Mouse (Mus musculus) Patski (cell line): ENCODE results near the gene Heatr5b. TPM values are rescaled to one million over a fixed set of nuclear protein-coding genes. Genes with fewer than 3 reads are reported as not detected.
A peak's percentile ranks its signal among the peaks of the same experiment; 100 is the strongest.

ENCODE experiments used
- ATAC-seq: fragments of 100-300 bp; one replicate; pipeline ENCODE4 v1.8.0; 2021
- CTCF ChIA-PET: fragments of 350-600 bp; sonication (Branson Sonifier 250); formaldehyde crosslinking; loops from one replicate; lab custom pipeline; 2022; ENCODE audit warnings: inconsistent platforms; lab: Charles Lee
- POLR2A ChIA-PET: fragments of 350-600 bp; sonication (Branson Sonifier 250); formaldehyde crosslinking; loops from one replicate; lab custom pipeline; 2022; ENCODE audit warnings: antibody characterized with exemption, inconsistent platforms; lab: Charles Lee
- DNase-seq: peaks from one replicate; pipeline ENCODE4 v3.0.0-alpha.2; 2011; ENCODE audit warnings: low read depth, low spot score
- H3K27me3 ChIP-seq: fragments of 371-371 bp; one replicate; pipeline ENCODE4 v1.5.1; 2021
- CTCF ChIP-seq: fragments of 100-300 bp; IDR thresholded peaks from one replicate; pipeline ENCODE4 v1.5.1; 2021
- in situ Hi-C: fragments of 300-500 bp; cut with MboI; formaldehyde crosslinking; loops from 3 replicates; pipeline ENCODE4 v1.11.1; 2018; ENCODE audit warnings: low pct_unique_long_range_greater_than_20kb, mixed read lengths
- polyA plus RNA-seq: library from polyadenylated mRNA; unstranded; gene quantifications from one replicate; pipeline ENCODE4 v1.2.3, GENCODE M21; 2021

Gene Heatr5b
- polyA plus RNA-seq, 1 experiment from 2014 or later = 41.0 TPM

DNA sequence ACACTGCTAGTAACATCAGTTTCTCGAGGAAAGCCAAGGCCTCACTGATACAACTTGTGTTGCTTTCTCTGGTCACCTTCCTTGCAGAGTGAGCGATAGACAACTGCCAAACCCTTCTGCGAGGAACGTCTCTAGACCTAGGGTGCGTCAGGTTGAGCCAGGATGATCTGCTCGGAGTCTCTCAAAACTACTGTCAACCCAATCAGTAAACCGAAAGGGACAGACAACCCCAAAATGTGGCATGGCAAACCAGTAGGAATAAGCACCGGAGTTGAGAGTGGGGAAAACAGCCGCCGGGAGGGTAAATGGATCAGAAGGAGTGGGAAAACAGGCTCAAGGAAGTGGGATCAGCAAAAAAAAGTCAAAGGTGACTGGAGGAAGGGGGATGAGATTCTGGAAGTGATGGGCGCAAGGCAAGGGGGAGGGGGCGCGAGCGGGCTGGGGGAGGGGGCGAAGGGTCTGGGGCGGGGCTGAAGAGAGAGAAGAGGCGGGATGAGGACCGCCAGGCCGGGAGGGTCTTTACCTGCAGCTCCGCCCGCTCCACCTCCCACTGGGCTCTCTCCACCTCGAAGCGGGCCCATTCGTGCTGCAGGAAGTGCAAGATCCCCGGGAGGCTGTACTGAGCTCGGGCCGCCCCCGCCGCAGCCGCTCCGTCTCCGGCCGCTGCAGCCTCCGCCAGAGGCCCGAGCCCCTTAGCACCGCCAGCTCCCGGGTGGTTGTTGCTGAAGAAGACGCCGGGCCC, 99.3 kb downstream of the Heatr5b start:
- no peak for DNase-seq
- no peaks in the 10 kb centered on the region for H3K27me3 ChIP-seq
- in situ Hi-C loops = no loop called here
- no peak for TF ChIP-seq CTCF
- ATAC-seq = peak; percentile 76
- POLR2A ChIA-PET = interaction anchor here (0.6 kb wide), 2 partner anchors 135 to 394 kb away, joined by 6 to 7 read pairs; no protein-coding TSS in a partner anchor
- CTCF ChIA-PET = interaction anchor here (1.1 kb wide), 1 partner anchor 10 kb away, joined by 3 read pairs; no protein-coding TSS in a partner anchor

DNA sequence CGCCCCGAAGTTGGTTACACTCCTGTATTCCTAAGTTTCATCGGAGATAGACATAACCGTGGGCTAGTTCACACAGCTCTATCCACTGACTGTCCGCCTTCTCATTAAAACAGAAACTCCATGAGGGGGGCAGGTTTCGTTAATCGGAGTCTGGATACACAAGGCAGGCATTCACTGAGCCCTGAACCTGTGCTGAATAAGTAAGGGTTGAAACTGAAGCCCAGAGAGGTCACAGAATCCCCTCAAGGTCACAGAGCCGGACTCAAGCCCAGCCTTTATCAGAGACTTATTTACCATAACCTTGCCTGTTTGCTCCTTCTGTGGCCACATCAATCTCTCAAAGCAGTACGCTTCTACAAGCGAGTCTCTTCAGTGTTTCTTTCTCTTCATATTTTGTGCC, 100.4 kb downstream of the Heatr5b start:
- CTCF ChIA-PET = interaction anchor here (1.1 kb wide), 1 partner anchor 9 kb away, joined by 3 read pairs; no protein-coding TSS in a partner anchor

DNA sequence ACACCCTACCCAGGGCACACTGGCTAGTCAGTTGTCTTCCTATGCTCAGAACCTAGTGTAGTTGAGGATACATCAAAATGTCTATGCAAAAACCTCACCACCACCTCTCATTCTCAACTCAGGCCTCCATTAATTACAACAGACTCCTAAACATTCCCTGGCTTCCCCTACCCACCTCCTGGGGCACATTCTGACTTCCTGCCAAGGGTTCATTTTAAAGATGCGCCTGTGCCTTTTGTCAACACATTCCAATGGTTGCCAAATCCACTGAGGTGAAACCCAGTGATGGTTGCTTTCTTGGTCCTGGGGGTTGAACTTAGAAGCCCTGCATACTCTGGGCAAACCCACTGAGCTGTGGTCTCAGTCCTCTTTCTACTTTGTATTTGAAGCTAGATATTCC, 103.1 kb downstream of the Heatr5b start:
- POLR2A ChIA-PET = no interaction called here
- peak; percentile 12 for DNase-seq
- ATAC-seq = no peak
- H3K27me3 ChIP-seq = no peaks in the 10 kb centered on the region
- no peak for TF ChIP-seq CTCF
- in situ Hi-C loops = no loop called here
- CTCF ChIA-PET = no interaction called here

More for the DNA sequence above, 100.4 kb downstream of the Heatr5b start:
- in situ Hi-C loops = no loop called here
- H3K27me3 ChIP-seq = no peaks in the 10 kb centered on the region
- ATAC-seq = no peak
- no peak for DNase-seq
- TF ChIP-seq CTCF = no peak
- POLR2A ChIA-PET = interaction anchor here (0.6 kb wide), 3 partner anchors 75 to 393 kb away, joined by 3 to 7 read pairs (median 6); no protein-coding TSS in a partner anchor

DNA sequence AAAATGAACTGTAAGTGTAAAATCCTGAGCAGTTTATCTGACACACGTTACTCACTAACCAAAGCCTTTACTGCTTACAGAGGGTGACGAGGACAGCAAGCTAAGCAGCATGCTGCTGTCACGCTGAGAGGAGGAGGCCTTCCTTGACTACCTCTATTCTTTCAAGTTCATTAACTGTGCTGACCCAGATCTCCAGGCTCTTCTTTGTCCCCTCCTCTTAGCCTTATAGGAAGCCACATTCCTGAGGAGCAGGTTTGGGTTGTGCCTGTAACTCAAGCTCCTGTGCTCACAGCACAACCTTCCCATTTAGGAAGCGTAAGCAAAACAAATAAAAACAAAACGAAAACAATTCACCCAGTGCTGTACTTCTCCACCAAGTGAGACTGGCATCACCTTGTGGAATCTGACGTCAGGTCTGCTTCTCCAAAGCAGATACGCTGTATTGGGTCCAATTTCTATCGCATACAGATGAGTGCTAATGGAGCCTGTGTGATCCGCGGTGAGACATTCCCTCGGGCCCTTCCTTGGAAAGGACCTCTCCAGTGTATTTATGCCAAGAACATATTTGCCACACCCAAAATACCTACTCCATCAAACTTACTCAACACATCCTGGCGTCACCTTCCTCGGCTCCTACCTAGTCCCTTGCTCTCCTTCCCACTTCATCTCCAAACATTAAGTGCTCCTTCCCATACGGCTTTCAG, 108.3 kb downstream of the Heatr5b start:
- no peaks in the 10 kb centered on the region for H3K27me3 ChIP-seq
- no peak for DNase-seq
- ATAC-seq = peak; percentile 75
- no peak for TF ChIP-seq CTCF
- in situ Hi-C loops = no loop called here
- ChIA-PET POLR2A (no interaction called here), CTCF (no interaction called here)

DNA sequence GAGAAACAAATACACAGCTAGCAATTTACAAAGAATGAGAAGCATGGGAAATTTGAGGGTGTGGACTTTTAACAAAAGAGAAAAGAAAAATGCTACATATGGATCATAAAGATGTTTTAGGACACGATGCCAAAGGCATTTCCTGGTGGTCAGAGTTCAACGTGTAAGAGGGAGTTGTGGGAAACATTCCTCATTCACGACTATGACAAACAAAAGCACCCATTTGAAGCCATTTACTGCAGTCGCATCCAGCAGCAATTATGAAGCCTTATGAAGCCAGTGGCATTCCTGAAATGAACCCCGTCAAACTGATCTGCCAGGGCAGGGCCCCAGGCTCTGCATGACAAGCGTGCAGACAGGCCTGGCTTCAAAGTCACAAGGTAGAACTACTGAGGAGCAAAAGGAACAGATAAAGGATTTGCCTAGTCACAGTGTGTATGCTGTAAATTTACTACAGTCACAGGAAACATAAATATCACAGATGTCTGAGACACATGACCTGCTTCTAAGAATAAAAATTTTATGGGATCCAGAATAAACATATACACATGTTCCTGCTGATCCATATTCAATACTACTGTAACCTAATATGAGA, 110.6 kb downstream of the Heatr5b start:
- no peaks in the 10 kb centered on the region for H3K27me3 ChIP-seq
- ChIA-PET POLR2A (no interaction called here), CTCF (no interaction called here)
- no peak for TF ChIP-seq CTCF
- ATAC-seq (no peak), DNase-seq (no peak)
- in situ Hi-C loops = no loop called here

DNA sequence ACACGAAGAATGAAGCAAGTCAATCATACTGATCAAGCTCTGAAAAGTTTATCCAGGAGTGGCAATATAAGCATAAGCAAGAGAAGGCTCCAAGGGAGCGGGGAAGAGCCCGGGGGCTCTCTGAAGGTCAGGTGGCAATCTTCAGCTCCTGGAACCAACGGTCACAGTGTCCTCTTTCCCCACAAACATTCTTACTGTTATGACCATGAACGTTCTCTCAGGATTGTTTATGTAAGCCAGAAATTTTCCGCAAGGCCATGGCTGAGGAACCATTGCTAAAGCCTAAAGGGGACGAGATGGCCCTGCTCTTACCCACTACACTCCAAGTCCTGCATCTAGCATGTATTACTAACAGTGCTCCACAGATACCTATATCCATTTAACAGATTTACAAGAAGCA, 113.5 kb downstream of the Heatr5b start:
- POLR2A ChIA-PET = no interaction called here
- CTCF ChIA-PET = no interaction called here
- DNase-seq = no peak
- in situ Hi-C loops = no loop called here
- no peak for TF ChIP-seq CTCF
- ATAC-seq = no peak
- no peaks in the 10 kb centered on the region for H3K27me3 ChIP-seq

DNA sequence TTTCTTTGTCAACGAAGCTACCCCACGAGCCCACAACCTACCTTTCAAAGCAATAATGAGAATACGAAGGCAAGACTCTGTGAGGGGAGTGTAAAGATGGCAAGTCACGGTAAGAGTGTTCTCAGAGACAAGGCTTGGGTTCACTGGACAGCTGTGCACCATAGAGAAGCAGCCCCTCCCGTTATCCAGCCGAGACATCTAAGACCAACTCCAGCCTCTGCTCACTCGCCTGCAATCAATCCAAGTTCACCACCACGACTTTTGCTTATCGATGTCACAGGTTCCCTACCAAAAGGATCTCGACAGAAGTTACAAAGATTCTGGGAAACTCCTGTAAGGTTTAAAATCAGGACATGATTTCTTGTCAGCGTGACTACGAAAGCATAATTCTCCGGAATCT, 116.1 kb downstream of the Heatr5b start:
- TF ChIP-seq CTCF = no peak
- ATAC-seq = no peak
- ChIA-PET CTCF (interaction anchor here (1.8 kb wide), 1 partner anchor 9 kb away, joined by 7 read pairs; no protein-coding TSS in a partner anchor), POLR2A (no interaction called here)
- no peak for DNase-seq
- H3K27me3 ChIP-seq = no peaks in the 10 kb centered on the region
- in situ Hi-C loops = no loop called here

DNA sequence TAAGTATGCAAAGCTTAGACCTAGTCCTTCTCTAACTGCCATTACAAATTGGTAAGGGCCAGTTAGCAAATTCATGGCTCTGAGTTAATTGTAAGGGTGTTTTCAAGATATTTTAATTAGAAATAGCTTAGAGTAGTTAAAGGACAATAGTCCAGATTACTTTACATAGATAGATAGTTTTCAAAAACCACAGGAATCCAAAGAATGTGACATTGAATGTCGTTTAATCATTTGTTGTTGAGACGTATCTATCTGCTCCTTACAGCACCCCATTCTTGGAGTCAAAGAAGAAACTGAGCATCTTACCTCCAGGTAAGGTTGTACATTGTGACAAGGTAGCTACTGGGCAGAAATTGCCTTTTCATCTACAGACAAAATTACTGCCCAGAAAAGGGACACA, 124.9 kb downstream of the Heatr5b start:
- in situ Hi-C loops = no loop called here
- DNase-seq (no peak), ATAC-seq (peak; percentile 51)
- no peaks in the 10 kb centered on the region for H3K27me3 ChIP-seq
- CTCF ChIA-PET = interaction anchor here (1.5 to 1.6 kb wide), 2 partner anchors 9 to 10 kb away, joined by 3 to 7 read pairs; no protein-coding TSS in a partner anchor
- POLR2A ChIA-PET = interaction anchor here (1.1 kb wide), 1 partner anchor 11 kb away, joined by 4 read pairs; no protein-coding TSS in a partner anchor
- no peak for TF ChIP-seq CTCF

DNA sequence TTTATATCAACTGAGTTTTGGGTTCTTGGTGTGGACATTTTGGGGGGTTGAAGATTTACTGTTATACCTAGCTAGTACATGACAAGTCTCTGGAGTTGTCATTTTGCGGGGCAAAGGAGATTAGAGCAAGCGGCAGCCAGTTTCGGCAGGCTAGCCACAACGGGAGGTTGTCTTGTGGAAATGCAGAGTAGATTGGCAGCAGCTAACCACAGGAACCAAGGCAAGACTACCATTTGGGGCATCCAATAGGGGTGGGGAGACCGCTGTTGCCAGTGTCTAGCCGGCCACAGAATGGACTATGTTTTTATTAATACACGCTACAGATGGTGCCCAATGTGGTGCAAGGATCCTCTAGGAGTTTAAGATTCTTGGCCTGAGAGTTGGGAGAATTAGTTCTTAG, 126.7 kb downstream of the Heatr5b start:
- POLR2A ChIA-PET = no interaction called here
- in situ Hi-C loops = no loop called here

DNA sequence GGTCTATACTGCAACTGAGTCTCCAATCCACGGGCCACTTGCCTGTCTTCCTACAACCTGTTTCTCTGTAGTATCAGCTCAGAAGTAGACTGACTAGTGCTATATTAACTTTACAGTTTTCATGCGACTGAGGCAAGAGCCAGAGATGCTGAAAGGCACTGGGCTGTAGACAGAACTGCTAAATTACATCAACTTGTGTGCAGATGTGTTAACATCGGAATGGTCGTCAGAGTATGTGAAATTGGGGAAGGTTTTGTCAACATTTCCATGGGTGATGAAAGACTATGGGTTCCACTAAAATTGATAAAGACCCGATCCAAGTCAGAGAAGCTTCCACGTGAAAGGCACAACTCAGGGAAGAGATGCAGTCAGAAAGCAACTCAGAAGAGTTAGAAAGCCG, 132.2 kb downstream of the Heatr5b start:
- POLR2A ChIA-PET = no interaction called here
- no peak for TF ChIP-seq CTCF
- no peaks in the 10 kb centered on the region for H3K27me3 ChIP-seq
- ATAC-seq (no peak), DNase-seq (no peak)
- in situ Hi-C loops = no loop called here
- CTCF ChIA-PET = interaction anchor here (1.3 kb wide), 1 partner anchor 10 kb away, joined by 3 read pairs; no protein-coding TSS in a partner anchor

More for the DNA sequence above, 126.7 kb downstream of the Heatr5b start:
- ATAC-seq (no peak), DNase-seq (no peak)
- TF ChIP-seq CTCF = no peak
- H3K27me3 ChIP-seq = no peaks in the 10 kb centered on the region
- CTCF ChIA-PET = no interaction called here

Other genes starting within 250 kb of the Heatr5b start
- 21.3 TPM for gene Strn, start 98.2 kb downstream of the Heatr5b start, polyA plus RNA-seq
- gene Gpatch11, start 203 bp upstream of the Heatr5b start, polyA plus RNA-seq = 33.5 TPM
- 23.1 TPM for gene Eif2ak2, start 47.2 kb upstream of the Heatr5b start, polyA plus RNA-seq
- 0.87 TPM for gene Sult6b1, start 71.6 kb upstream of the Heatr5b start, polyA plus RNA-seq
- 53.3 TPM for gene Cebpzos, start 81.1 kb upstream of the Heatr5b start, polyA plus RNA-seq
- gene Cebpz, start 101.7 kb upstream of the Heatr5b start, polyA plus RNA-seq = 40.3 TPM
- gene Ndufaf7, start 101.8 kb upstream of the Heatr5b start, polyA plus RNA-seq = 49.3 TPM
- 46.2 TPM for gene Prkd3, start 185.5 kb upstream of the Heatr5b start, polyA plus RNA-seq
- 0.50 TPM for gene Qpct, start 216.5 kb upstream of the Heatr5b start, polyA plus RNA-seq